Mouse (Mus musculus) hindlimb bud, embryonic 11.5 days (tissue): ENCODE data around the gene Dedd2.
"Not testable (repeated sequence)": the region's sequence is repeated elsewhere in the genome, so short reads cannot be mapped to it uniquely, and the experiment has no call there.

Experiments used
- DNase-seq: peaks from one replicate; pipeline ENCODE4 v3.0.0-alpha.2; 2012; ENCODE audit warnings: low read depth, low spot score; ENCODE audit errors: extremely low spot score

Dedd2 gene

GRCm38 (mm10) chr7:25220457-25221101 lies at the start of gene Dedd2:
Dedd2 (minus strand) TSS chr7:25220615.
- DNase-seq, result no peak

GRCm38 (mm10) chr7:25269545-25270271 lies 49.3 kb upstream of the Dedd2 start:
- DNase-seq, result no peak

GRCm38 (mm10) chr7:25269029-25269428 lies 48.6 kb upstream of the Dedd2 start:
- DNase-seq, result no peak

GRCm38 (mm10) chr7:25268588-25268987 lies 48.2 kb upstream of the Dedd2 start:
- no peak for DNase-seq

GRCm38 (mm10) chr7:25267751-25268463 lies 47.5 kb upstream of the Dedd2 start:
- peak; percentile 99 for DNase-seq

- peak; percentile 99 for DNase-seq
These were observed 46.9 kb upstream of the Dedd2 start, which contains the start of gene Cic for GRCm38 (mm10) chr7:25267301-25267750. Cic (plus strand) TSS chr7:25267704.

GRCm38 (mm10) chr7:25266180-25266962 lies 46.0 kb upstream of the Dedd2 start:
- no peak for DNase-seq

GRCm38 (mm10) chr7:25265743-25266142 lies 45.3 kb upstream of the Dedd2 start:
- not testable (repeated sequence) for DNase-seq

- DNase-seq, result no peak
These were observed 43.8 kb upstream of the Dedd2 start for GRCm38 (mm10) chr7:25263968-25264870.

GRCm38 (mm10) chr7:25261896-25262295 lies 41.5 kb upstream of the Dedd2 start:
- DNase-seq, result no peak

- DNase-seq, result no peak
These were observed 31.4 kb upstream of the Dedd2 start for GRCm38 (mm10) chr7:25251822-25252221.

- no peak for DNase-seq
These were observed 30.8 kb upstream of the Dedd2 start for GRCm38 (mm10) chr7:25251071-25251791.

GRCm38 (mm10) chr7:25250141-25250972 lies 29.9 kb upstream of the Dedd2 start, which contains the start of gene Erf:
Erf (minus strand) TSS chr7:25250761.
- no peak for DNase-seq

GRCm38 (mm10) chr7:25249314-25250140 lies 29.1 kb upstream of the Dedd2 start:
- DNase-seq, result no peak

GRCm38 (mm10) chr7:25248846-25249313 lies 28.5 kb upstream of the Dedd2 start:
- no peak for DNase-seq

- DNase-seq, result no peak
These were observed 27.7 kb upstream of the Dedd2 start for GRCm38 (mm10) chr7:25248018-25248647.

- DNase-seq, result no peak
These were observed 27.1 kb upstream of the Dedd2 start for GRCm38 (mm10) chr7:25247498-25247897.
